Mouse (Mus musculus) hindbrain, embryonic 16.5 days (tissue): ENCODE data around the gene Myh15. TPM values are rescaled to one million over a fixed set of nuclear protein-coding genes. Genes with fewer than 3 reads are reported as not detected.

Source experiments
- ATAC-seq: fragments of 200-750 bp; cut with Nextera tagmentation; 2 replicates; pipeline ENCODE4 v1.8.0; 2017; ENCODE audit warnings: moderate TSS enrichment, moderate library complexity
- H3K27ac ChIP-seq: fragments of 300-500 bp; sonication (generic); 2 replicates; pipeline ENCODE4 v1.5.1; 2014; ENCODE audit warnings: low read depth, mild to moderate bottlenecking, control low read depth, low read length, moderate library complexity
- H3K27me3 ChIP-seq: fragments of 300-500 bp; sonication (generic); replicated peaks from 2 replicates; pipeline ENCODE4 v1.6.1; 2014; ENCODE audit warnings: low read length; ENCODE audit not compliant: control insufficient read depth, insufficient read depth
- H3K36me3 ChIP-seq: fragments of 300-500 bp; sonication (generic); 2 replicates; pipeline ENCODE4 v1.6.1; 2014; ENCODE audit warnings: mild to moderate bottlenecking, low read length, moderate library complexity, mixed read lengths; ENCODE audit not compliant: control insufficient read depth, insufficient read depth
- H3K4me1 ChIP-seq: fragments of 300-500 bp; sonication (generic); 2 replicates; pipeline ENCODE4 v1.6.1; 2014; ENCODE audit warnings: low read depth, low read length; ENCODE audit not compliant: control insufficient read depth, insufficient read depth
- H3K4me2 ChIP-seq: fragments of 300-500 bp; sonication (generic); 2 replicates; pipeline ENCODE4 v1.6.1; 2014; ENCODE audit warnings: mild to moderate bottlenecking, low read length, control low read depth, moderate library complexity
- H3K4me3 ChIP-seq: fragments of 300-500 bp; sonication (generic); 2 replicates; pipeline ENCODE4 v1.5.1; 2014; ENCODE audit warnings: mild to moderate bottlenecking, low read length, control low read depth, moderate library complexity
- H3K9ac ChIP-seq: fragments of 300-500 bp; sonication (generic); 2 replicates; pipeline ENCODE4 v1.6.1; 2014; ENCODE audit warnings: low read depth, mild to moderate bottlenecking, control low read depth, low read length, moderate library complexity
- H3K9me3 ChIP-seq: fragments of 300-500 bp; sonication (generic); 2 replicates; pipeline ENCODE4 v1.6.1; 2014; ENCODE audit warnings: mild to moderate bottlenecking, low read length, moderate library complexity; ENCODE audit not compliant: control insufficient read depth
- WGBS: fragments of 180-500 bp; shearing (Covaris S2); extraction: QIAGEN DNeasy Blood & Tissue Kit; methylation state at CpG from one replicate; pipeline ENCODE4 v1.1.7; 2014; 5-methylcytosine and 5-hydroxymethylcytosine counted together
- polyA plus RNA-seq: library from polyadenylated mRNA; unstranded; fragments of >200 nt; fragmentation: Nextera tagmentation; extraction: Ambion mirVana; gene quantifications from 2 replicates; pipeline ENCODE4 v1.2.1, GENCODE M21; 2015

Myh15 gene
- polyA plus RNA-seq, 1 experiment from 2014 or later = 0.10 TPM

- Histone ChIP-seq H3K36me3 (no peaks in the 10 kb centered on the region), H3K9me3 (no peaks in the 10 kb centered on the region), H3K27me3 (no peaks in the 10 kb centered on the region), H3K4me1 (no peaks in the 10 kb centered on the region), H3K9ac (no peak overlapping the region), H3K4me2 (no peak overlapping the region), H3K4me3 (no peak overlapping the region), H3K27ac (no peak overlapping the region)
- no peak for ATAC-seq
- WGBS = 85% methylated on average over 2 of the region's 2 CpGs
These were observed 98.9 kb downstream of the Myh15 start for GRCm38 (mm10) chr16:49156193-49156592.

- ATAC-seq = peak; percentile 85
- Histone ChIP-seq H3K27me3 (no peaks in the 10 kb centered on the region), H3K27ac (no peak overlapping the region), H3K4me1 (no peaks in the 10 kb centered on the region), H3K36me3 (no peaks in the 10 kb centered on the region), H3K9ac (no peak overlapping the region), H3K4me2 (no peak overlapping the region), H3K9me3 (no peaks in the 10 kb centered on the region), H3K4me3 (no peak overlapping the region)
- 39% methylated on average over 7 of the region's 7 CpGs for WGBS
These were observed 107.3 kb downstream of the Myh15 start for GRCm38 (mm10) chr16:49164349-49165137.

GRCm38 (mm10) chr16:49165728-49166127 lies 108.4 kb downstream of the Myh15 start:
- H3K27me3 ChIP-seq = no peaks in the 10 kb centered on the region
- no peak for ATAC-seq
- WGBS = 91% methylated on average over 11 of the region's 11 CpGs

DNA sequence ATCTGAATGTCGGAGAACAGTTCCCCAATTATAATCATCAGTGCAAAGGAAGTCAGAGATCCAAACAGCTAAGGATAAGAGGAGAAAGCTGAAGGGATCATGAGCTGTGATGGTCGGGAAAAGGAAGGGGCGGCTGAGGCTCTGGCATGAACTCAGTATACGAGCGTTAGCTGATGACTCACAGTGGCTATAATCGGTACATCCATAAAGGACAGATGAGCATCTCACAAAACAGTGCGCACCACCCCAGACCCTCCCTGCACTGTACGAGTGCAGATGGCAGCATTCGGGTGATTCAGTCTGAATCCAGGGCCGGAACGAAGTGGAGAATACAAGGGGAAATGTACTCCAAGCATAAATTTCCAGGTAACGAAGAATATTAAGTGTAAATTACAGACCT lies 110.0 kb downstream of the Myh15 start:
- Histone ChIP-seq H3K9ac (no peak overlapping the region), H3K4me2 (no peak overlapping the region), H3K27ac (no peak overlapping the region), H3K4me3 (no peak overlapping the region), H3K36me3 (no peaks in the 10 kb centered on the region), H3K27me3 (no peaks in the 10 kb centered on the region), H3K4me1 (no peaks in the 10 kb centered on the region), H3K9me3 (no peaks in the 10 kb centered on the region)
- ATAC-seq = no peak
- WGBS = 94% methylated on average over 12 of the region's 12 CpGs

More at GRCm38 (mm10) chr16:49165728-49166127, 108.4 kb downstream of the Myh15 start:
- Histone ChIP-seq H3K9ac (no peak overlapping the region), H3K4me3 (no peak overlapping the region), H3K4me1 (no peaks in the 10 kb centered on the region), H3K36me3 (no peaks in the 10 kb centered on the region), H3K27ac (no peak overlapping the region), H3K9me3 (no peaks in the 10 kb centered on the region), H3K4me2 (no peak overlapping the region)

DNA sequence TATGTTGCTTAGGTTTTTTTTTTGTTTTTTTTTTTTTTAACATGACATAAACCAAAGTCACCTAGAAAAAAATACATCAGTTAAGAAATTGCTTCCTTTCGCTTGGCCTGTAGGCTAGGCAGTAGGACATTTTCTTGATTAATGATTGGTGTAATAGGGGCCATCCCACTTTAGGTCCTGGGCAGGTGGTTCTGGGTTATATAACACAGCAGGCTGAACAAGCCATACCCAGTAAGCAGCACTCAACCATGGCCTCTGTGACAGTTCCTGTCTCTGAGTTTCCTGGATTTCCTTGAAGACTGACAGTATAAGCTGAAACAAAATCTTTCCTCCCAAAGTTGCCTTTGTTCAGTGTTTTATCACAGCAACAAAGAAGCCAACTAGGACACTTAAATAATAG lies 117.8 kb downstream of the Myh15 start:
- no peak for ATAC-seq
- Histone ChIP-seq H3K9me3 (no peaks in the 10 kb centered on the region), H3K4me3 (no peak overlapping the region), H3K27ac (no peak overlapping the region), H3K4me2 (no peak overlapping the region), H3K4me1 (no peaks in the 10 kb centered on the region), H3K36me3 (no peaks in the 10 kb centered on the region), H3K27me3 (no peaks in the 10 kb centered on the region), H3K9ac (no peak overlapping the region)
- WGBS = 94% methylated on average over 1 of the region's 1 CpGs

- no peak overlapping the region for H3K4me2 ChIP-seq
- H3K9me3 ChIP-seq = no peaks in the 10 kb centered on the region
- H3K36me3 ChIP-seq = no peaks in the 10 kb centered on the region
- WGBS = 63% methylated on average over 8 of the region's 8 CpGs
- peak; percentile 86 for ATAC-seq
- H3K27me3 ChIP-seq = no peaks in the 10 kb centered on the region
- H3K27ac ChIP-seq = no peak overlapping the region
- no peak overlapping the region for H3K4me3 ChIP-seq
- no peaks in the 10 kb centered on the region for H3K4me1 ChIP-seq
- H3K9ac ChIP-seq = no peak overlapping the region
These were observed 118.6 kb downstream of the Myh15 start for GRCm38 (mm10) chr16:49175729-49176395.

DNA sequence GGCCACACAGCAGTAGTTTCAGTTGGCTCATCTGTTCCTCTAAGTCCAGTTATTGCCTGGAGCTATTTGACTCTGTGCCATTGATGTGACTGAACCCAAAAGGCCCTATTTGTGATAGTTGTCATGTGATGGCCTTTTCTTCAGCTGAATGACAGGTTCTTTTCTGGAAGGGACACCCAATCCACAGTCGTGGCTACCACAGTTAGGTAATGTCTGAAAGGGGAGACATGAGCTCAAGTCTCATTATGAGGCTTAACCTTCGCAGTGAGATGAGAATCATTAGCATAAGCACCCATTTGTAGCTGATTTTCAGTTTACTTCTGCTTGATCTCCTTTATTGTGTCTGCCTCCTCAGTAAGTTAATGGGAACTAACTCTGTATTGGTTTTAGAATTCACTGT lies 136.2 kb downstream of the Myh15 start:
- no peaks in the 10 kb centered on the region for H3K9me3 ChIP-seq
- no peak overlapping the region for H3K9ac ChIP-seq
- no peaks in the 10 kb centered on the region for H3K27me3 ChIP-seq
- no peaks in the 10 kb centered on the region for H3K36me3 ChIP-seq
- H3K4me2 ChIP-seq = no peak overlapping the region
- no peak overlapping the region for H3K27ac ChIP-seq
- ATAC-seq = no peak
- H3K4me3 ChIP-seq = no peak overlapping the region
- H3K4me1 ChIP-seq = no peaks in the 10 kb centered on the region
- WGBS = 50% methylated on average over 2 of the region's 2 CpGs

DNA sequence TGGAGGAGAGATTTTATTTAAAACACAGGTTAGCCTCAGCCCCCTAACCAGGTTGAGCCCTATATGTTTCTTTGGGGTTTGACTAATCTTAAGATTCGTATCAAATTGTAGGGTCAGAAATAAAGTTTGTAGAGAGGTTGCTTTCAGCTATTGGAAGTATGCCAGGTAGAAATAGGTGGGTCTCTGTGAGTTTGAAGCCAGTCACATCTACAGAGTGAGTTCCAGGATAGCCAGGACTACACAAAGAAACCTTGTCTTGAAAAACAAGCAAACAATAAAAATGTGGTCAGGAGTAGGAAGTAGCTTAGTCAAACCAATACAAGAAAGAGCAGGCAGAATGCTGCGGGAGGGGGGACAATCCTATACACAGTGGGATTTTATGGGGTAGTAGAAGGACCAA lies 136.7 kb downstream of the Myh15 start:
- no peaks in the 10 kb centered on the region for H3K4me1 ChIP-seq

DNA sequence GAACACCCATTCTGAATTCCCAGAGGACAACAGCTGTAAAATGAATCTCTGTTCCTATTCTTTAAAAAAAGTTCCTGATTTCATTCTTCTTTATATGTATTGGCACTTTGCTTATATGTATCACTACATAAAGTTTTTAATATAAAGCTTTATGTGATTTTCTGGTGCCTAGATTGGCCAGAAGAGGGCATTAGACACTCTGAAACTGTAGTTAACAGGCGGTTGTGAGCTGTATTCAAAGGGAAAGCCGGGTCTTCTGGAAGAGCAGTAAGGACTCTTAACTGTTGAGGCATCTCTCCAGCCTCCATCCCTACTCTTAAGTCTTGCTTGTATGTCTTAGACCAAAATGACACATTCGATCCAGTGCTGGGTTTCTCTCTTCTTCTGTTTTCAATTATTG lies 139.0 kb downstream of the Myh15 start:
- Histone ChIP-seq H3K36me3 (no peaks in the 10 kb centered on the region), H3K9me3 (no peaks in the 10 kb centered on the region), H3K4me3 (no peak overlapping the region), H3K27me3 (no peaks in the 10 kb centered on the region), H3K9ac (no peak overlapping the region), H3K4me1 (no peaks in the 10 kb centered on the region), H3K4me2 (no peak overlapping the region), H3K27ac (no peak overlapping the region)
- ATAC-seq = no peak
- 61% methylated on average over 3 of the region's 3 CpGs for WGBS

More for the DNA sequence above, 136.7 kb downstream of the Myh15 start:
- Histone ChIP-seq H3K4me2 (no peak overlapping the region), H3K9ac (no peak overlapping the region), H3K27me3 (no peaks in the 10 kb centered on the region), H3K27ac (no peak overlapping the region), H3K36me3 (no peaks in the 10 kb centered on the region), H3K4me3 (no peak overlapping the region), H3K9me3 (no peaks in the 10 kb centered on the region)
- WGBS = 86% methylated on average over 2 of the region's 2 CpGs
- no peak for ATAC-seq
